Mouse (Mus musculus) inflammation-experienced regulatory T-cells, adult 6 months (primary cell): ENCODE measurements around the gene Olfr1128. TPM values are rescaled to one million over a fixed set of nuclear protein-coding genes. Genes with fewer than 3 reads are reported as not detected.
"Not testable (repeated sequence)": the region's sequence is repeated elsewhere in the genome, so short reads cannot be mapped to it uniquely, and the experiment has no call there.

Experiments
- ATAC-seq: one replicate; pipeline ENCODE4 v1.8.0; 2017
- polyA plus RNA-seq, 3 experiments: library from polyadenylated mRNA; unstranded; fragments of 100-300 nt; shearing (Covaris generic); gene quantifications; one replicate each; pipeline ENCODE4 v1.2.1; 2017

Olfr1128 gene
- polyA plus RNA-seq, result not detected

GRCm38 (mm10) chr2:87545442-87545841, at the start of gene Olfr1128:
Olfr1128 (minus strand) TSS chr2:87545542.
- no peak for ATAC-seq

- not testable (repeated sequence) for ATAC-seq
Measured at GRCm38 (mm10) chr2:87573602-87574001, 28.3 kb upstream of the Olfr1128 start, which contains the start of gene Olfr1129. Olfr1129 (plus strand) TSS chr2:87573902.

DNA sequence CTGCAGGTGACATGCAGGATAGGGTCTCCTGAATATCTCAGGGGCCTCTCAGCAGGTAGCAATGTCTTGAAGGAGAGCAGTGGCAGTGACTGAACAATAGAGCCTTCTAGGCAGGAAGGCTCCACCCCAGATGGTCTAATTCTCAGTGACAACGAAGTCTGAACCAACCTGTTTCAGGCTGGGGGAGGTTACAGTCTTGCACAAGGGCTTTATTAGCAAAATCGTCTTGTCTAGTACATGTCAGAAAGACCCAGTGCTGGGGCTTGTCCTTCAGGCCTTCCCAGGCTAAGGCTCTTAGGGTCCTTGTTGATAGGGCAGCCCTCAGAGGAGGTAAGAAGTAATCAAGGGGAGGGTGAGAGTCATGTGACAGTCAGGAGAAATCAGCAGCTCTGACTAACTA, 10.5 kb downstream of the Olfr1128 start:
- ATAC-seq, result no peak

DNA sequence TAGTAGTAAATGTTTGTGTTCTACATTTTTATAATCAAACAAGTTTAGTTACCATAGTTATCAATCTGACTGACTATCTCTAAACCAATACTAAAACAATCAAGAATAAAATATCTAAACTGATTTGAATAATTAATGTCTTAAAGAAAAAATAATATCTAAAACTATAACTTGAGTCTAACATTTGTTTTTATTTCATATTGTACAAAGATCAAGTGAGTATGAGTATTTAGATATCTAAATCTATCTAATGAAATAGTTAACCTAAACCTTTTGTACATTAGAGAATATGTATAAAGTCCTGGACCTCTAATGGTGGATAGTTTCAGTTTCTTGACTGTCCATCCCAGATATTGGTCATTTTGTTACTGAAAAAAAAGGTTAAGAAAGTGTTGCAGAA, 13.8 kb downstream of the Olfr1128 start, which contains the start of gene Olfr153:
Gene Olfr153, plus strand, starts transcription at position 301 of the 400 bp plus-strand sequence.
- no peak for ATAC-seq

GRCm38 (mm10) chr2:87525899-87526616, 19.3 kb downstream of the Olfr1128 start:
- ATAC-seq, result not testable (repeated sequence)

- ATAC-seq, result no peak
Measured at GRCm38 (mm10) chr2:87520651-87521050, 24.7 kb downstream of the Olfr1128 start.

GRCm38 (mm10) chr2:87516581-87516980, 28.8 kb downstream of the Olfr1128 start:
- ATAC-seq, result no peak

DNA sequence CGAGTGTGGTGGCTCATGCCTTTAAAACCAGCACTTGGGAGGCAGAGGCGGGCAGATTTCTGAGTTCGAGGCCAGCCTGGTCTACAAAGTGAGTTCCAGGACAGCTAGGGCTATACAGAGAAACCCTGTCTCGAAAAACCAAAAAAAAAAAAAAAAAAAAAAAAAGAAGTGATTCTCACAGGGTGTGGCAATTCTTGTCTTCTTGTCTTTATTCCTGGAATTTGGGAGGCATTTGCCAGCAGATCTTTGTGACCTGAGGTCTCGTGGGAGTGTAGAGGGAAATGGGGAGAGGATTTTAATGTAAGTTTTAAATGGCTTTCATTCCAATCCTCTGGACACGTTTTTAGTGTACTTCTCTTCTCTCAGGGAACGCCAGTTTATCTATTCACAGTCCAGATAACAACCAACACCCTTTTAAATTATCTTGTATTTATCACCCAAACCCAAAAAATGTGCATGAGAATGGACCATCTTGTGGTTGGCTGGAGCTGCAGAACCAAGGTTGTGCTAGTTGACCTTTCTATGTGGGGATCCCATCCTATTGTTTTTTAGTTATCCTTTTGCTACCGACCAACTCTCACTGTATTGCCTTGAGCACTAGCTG, 29.8 kb downstream of the Olfr1128 start:
- ATAC-seq, result no peak

DNA sequence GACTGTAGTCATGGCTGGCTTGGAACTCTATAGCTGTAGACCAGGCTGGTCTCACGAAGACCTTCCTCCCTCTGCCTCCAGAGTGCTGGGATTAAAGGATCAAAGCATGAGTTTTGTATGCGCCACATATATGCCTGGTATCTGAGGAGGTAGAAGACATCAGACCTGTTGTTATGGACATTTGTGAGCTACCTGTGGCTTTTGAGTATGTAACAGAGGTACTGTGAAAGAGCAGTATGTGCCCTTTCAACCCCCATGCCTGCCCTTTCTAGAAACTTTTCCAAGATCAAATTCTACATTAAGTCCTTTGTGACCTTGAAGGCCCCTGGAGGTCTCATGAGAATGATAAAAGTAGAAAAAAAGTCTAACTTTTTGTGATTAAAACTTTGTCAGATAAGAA, 30.3 kb downstream of the Olfr1128 start:
- no peak for ATAC-seq

DNA sequence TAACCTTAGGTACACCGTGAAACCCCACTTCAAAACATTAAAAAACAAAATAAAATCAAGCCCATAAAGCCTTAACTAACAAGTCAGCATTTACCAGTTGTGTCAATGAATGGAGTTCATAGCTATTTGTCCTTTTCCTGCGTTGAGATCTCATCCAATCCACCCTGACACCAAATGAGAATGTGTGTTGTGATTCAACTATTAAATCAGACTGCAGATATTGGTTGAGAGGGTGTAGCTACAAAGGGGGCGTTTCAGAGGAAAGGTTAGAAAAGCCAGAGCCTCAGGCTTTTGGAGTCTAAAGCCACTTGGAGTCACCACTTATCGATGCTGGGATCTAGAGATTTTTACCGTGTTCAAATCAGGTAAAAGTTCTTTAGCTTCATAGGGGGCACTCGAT, 39.1 kb downstream of the Olfr1128 start, which contains the start of gene Pramel6:
Gene Pramel6, plus strand, starts transcription at position 301 of the 400 bp plus-strand sequence.
- ATAC-seq, result no peak

DNA sequence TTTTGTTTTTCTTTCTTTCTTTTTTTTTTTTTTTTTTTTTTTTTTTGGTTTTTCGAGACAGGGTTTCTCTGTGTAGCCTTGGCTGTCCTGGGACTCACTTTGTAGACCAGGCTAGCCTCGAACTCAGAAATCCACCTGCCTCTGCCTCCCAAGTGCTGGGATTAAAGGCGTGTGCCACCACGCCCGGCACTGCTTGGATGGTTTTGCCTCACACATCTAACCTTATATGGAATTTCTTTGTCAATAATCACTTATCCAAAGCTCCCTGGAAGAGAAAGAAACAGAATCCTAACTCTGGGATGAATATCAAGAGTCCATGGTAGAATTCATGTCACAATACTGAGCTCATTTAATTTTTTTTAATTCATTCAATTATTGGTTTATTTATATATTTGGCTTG, 48.3 kb downstream of the Olfr1128 start, which contains the start of gene Pramel7:
Gene Pramel7, minus strand, starts transcription at position 101 of the 400 bp plus-strand sequence.
- not testable (repeated sequence) for ATAC-seq

Other genes starting within 250 kb of the Olfr1128 start
- not detected for gene Olfr1118, start 238.0 kb downstream of the Olfr1128 start, polyA plus RNA-seq
- gene Olfr1120, start 190.7 kb downstream of the Olfr1128 start, polyA plus RNA-seq, result not detected
- not detected for gene Olfr1121, start 175.6 kb downstream of the Olfr1128 start, polyA plus RNA-seq
- gene Olfr1122, start 159.7 kb downstream of the Olfr1128 start, polyA plus RNA-seq, result not detected
- not detected for gene Olfr1123, start 128.9 kb downstream of the Olfr1128 start, polyA plus RNA-seq
- 1 to 10 TPM in 1 of 3 experiments, under 1 TPM in 1, not detected in 1; 0.88 to 2.6 TPM for gene Olfr1124, start 115.3 kb downstream of the Olfr1128 start, polyA plus RNA-seq
- not detected for gene Olfr1126, start 91.6 kb downstream of the Olfr1128 start, polyA plus RNA-seq
- gene Pramel7, start 48.4 kb downstream of the Olfr1128 start, polyA plus RNA-seq, result not detected
- not detected for gene Pramel6, start 39.0 kb downstream of the Olfr1128 start, polyA plus RNA-seq
- gene Olfr153, start 13.7 kb downstream of the Olfr1128 start, polyA plus RNA-seq, result not detected
- not detected for gene Olfr1129, start 28.4 kb upstream of the Olfr1128 start, polyA plus RNA-seq
- not detected for gene Olfr1130, start 60.7 kb upstream of the Olfr1128 start, polyA plus RNA-seq
- not detected for gene Olfr1131, start 81.6 kb upstream of the Olfr1128 start, polyA plus RNA-seq
- gene Olfr1132, start 92.0 kb upstream of the Olfr1128 start, polyA plus RNA-seq, result not detected
- gene Olfr1133, start 101.8 kb upstream of the Olfr1128 start, polyA plus RNA-seq, result not detected
- not detected for gene Olfr1134, start 112.9 kb upstream of the Olfr1128 start, polyA plus RNA-seq
- gene Olfr1135, start 128.1 kb upstream of the Olfr1128 start, polyA plus RNA-seq, result not detected
- not detected for gene Olfr1136, start 148.4 kb upstream of the Olfr1128 start, polyA plus RNA-seq
- gene Olfr1137, start 167.6 kb upstream of the Olfr1128 start, polyA plus RNA-seq, result not detected
- gene Olfr1138, start 194.4 kb upstream of the Olfr1128 start, polyA plus RNA-seq, result not detected
- gene Olfr1140, start 198.2 kb upstream of the Olfr1128 start, polyA plus RNA-seq, result not detected
- not detected for gene Olfr1141, start 208.4 kb upstream of the Olfr1128 start, polyA plus RNA-seq
- not detected for gene Olfr152, start 233.9 kb upstream of the Olfr1128 start, polyA plus RNA-seq